Mouse (Mus musculus): ENCODE results near the gene N4bp1.

- TF ChIP-seq CTCF (IDR thresholded peaks at IDR 0.05; ENCODE audit: low read depth), result no peak
- no peak for TF ChIP-seq EP300 (IDR thresholded peaks at IDR 0.05; ENCODE audit: low read depth)
Measured at GRCm38 (mm10) chr8:86922673-86923072, 37.6 kb upstream of the N4bp1 start.

Data from heart, postnatal 0 days (tissue).